Mouse (Mus musculus) liver, adult 2 months (tissue): ENCODE measurements around the gene Nos1ap.

Experiments
- CTCF ChIP-seq: fragments of 200-500 bp; IDR thresholded peaks from 2 replicates; pipeline ENCODE4 v1.5.1; 2011; ENCODE audit warnings: low read depth, low read length, control low read depth
- POLR2A ChIP-seq: fragments of 200-500 bp; IDR thresholded peaks from 2 replicates; pipeline ENCODE4 v1.6.1; 2011; ENCODE audit warnings: low read length, control low read depth; ENCODE audit not compliant: insufficient read depth; ENCODE audit errors: extremely low read depth

DNA sequence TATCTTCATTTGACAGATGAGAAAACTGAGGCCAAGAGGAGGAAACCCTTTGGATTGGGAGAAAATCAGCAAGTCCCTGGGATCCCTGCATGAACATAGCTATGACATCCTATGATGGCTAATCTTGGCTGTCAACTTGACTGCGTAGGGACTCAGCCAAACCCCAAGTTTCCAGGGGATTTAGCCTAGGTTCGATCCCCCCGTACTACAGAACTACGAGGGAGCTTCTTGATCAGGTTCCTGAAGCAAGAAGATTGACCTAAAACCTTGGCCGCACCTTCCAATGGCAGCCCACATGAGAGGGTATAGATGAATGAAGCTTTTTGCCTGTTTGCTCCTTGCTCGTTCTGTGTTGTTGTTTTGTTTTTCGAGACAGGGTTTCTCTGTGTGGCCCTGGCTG lies 4.9 kb upstream of the Nos1ap start:
- TF ChIP-seq POLR2A (no peak), CTCF (no peak)
